10 mouse cellular contexts compared by ENCODE assay signal in the genomic region with DNA sequence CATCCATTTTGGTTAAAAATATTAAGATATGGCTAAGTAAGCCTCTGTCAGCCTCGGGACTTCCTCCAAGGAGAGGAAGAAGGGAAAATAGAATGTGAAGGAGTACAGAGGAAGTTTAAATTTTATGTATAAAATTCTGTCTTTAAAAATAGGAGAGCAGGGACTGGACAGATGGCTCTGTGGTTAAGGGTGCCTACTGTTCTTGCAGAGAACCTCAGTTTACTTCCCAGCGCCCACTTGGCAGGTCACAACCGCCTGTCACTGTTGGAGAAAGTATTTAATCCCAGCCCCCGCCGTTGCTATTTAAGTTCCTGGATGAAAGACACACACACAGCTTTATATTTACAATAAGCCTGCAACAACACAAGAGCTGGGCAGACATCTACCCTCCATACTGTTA. TPM values are rescaled to one million over a fixed set of nuclear protein-coding genes. Genes with fewer than 3 reads are reported as not detected.
"Had no signal": no experiment of that assay in that cellular context is flagged by ENCODE, and none has a peak within 500 bp of the region (broad histone marks: within the 10 kb centered on the region; RNA-seq: fewer than 3 reads in every experiment).

No protein-coding gene starts in this region.

- DNase-seq: lung, adult 18-20 months; lung, embryonic 14.5 days; lung, postnatal 10 days; lung, postnatal 36 days; right cerebral cortex, postnatal 25 days; thymus, adult 2 months; thymus, postnatal 25 days; thymus, postnatal 4 days had no signal

RNA-seq across cellular contexts. Expression of a gene that starts 45.8 kb away (rescaled TPM):
- polyA plus RNA-seq: macrophage; thymus, adult 2 months; urinary bladder, adult 2 months had no signal
